Mouse (Mus musculus) heart, adult 2 months (tissue): ENCODE results near the gene Bbs5.

Experiments
- CTCF ChIP-seq: fragments of 200-600 bp; IDR thresholded peaks from 2 replicates; pipeline ENCODE4 v1.8.1; 2022; ENCODE audit warnings: antibody characterized with exemption, mild to moderate bottlenecking, moderate library complexity
- POLR2A ChIP-seq: fragments of 200-500 bp; IDR thresholded peaks from 2 replicates; pipeline ENCODE4 v1.6.1; 2011; ENCODE audit warnings: mild to moderate bottlenecking, low read depth, low read length, control low read depth; ENCODE audit not compliant: insufficient read depth

DNA sequence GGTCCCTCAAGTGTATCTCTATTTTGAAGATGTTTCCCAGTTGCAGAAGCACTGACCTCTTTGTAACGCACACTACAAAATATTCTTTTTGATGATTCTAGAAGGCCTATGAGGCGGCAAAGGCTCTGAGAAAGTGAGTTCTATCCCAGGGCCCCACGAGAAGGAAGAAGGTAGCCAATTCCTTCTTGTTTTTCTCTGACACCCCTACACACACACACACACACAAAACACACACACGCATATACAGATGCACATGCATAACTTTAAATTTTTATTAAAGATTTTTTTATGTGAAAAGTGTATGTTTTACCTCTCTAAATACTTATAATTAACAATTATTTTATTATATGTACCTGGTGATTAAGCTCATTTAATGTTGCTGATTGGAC, 66.6 kb downstream of the Bbs5 start:
- no peak for TF ChIP-seq CTCF
- no peak for TF ChIP-seq POLR2A
